Mouse (Mus musculus) ES-E14 (cell line): ENCODE measurements around the gene Neurog3.

Experiments
- CHD2 ChIP-seq: IDR thresholded peaks from 2 replicates; pipeline ENCODE4 v1.6.1; 2014; ENCODE audit warnings: mild to moderate bottlenecking, low read depth, low read length, inconsistent platforms
- HCFC1 ChIP-seq: IDR thresholded peaks from 2 replicates; pipeline ENCODE4 v1.6.1; 2012; ENCODE audit warnings: low read length, inconsistent platforms, borderline replicate concordance; ENCODE audit not compliant: insufficient read depth
- MAFK ChIP-seq: IDR thresholded peaks from 2 replicates; pipeline ENCODE4 v1.6.1; 2014; ENCODE audit warnings: mild to moderate bottlenecking, low read depth, low read length, inconsistent platforms; ENCODE audit not compliant: insufficient read depth
- ZNF384 ChIP-seq: IDR thresholded peaks from 2 replicates; pipeline ENCODE4 v1.6.1; 2012; ENCODE audit warnings: low read depth, low read length, inconsistent platforms

DNA sequence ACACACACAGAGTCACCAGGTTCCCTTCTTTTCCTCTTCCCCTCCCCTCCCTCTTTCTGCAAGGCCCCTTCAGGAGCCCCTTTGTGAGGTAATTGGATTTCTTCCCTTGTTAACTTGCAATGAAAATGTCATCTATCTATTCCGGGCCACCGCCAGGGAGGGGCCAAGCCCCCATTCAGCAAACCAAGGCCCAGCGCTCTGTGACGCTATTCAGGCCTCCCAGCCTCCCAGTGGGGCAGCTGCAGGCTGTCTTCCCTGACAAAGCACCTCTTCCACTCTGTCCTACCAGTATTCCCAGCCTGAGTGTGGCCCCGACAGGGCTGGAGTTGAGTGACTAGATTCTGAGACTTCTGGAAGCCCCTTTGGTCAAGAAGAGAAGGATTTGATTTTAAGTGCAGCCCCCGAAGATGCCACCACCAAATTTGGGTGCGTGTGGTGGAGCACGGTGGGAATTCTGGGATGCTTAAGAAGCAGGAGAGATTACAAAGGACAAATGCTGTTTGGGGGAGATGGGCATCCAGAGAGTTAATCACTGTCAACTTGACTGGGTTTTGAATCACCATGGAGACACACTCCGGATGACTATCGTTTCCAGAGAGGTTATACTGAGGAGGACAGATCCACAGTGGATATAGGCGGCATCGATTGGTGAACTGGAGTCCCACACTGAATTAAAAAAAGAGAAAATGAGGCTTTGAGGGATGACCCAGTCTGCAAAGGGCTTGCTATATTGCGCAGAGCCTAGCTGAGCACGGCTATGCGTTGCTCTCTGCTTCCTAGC is 41.8 kb downstream of the Neurog3 start:
- TF ChIP-seq CHD2 (no peak), HCFC1 (no peak), MAFK (no peak), ZNF384 (no peak)
